In the genomic region with DNA sequence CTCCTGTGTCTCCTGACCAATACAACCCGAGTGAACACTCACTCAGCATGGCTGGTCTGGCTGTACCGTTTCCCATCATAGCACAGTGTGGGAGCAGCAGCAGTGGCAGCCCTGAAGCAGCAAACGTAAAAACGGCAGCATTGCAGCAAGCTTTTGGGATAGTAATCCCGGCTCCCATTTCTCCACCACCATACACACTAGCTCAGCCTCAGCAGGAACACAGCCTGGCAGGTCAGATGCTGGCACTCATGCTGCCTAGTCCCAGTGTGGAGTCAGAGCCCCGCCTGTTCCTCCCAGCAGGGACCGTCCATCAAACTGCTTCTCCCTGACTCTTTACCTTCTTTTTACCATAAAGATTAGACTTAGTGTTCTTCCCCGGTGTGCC, we compare ENCODE assay signal across 20 mouse cellular contexts. TPM values are rescaled to one million over a fixed set of nuclear protein-coding genes. Genes with fewer than 3 reads are reported as not detected.
DNase-seq lines count a peak whose midpoint lies in the region; ATAC-seq lines count a peak whose summit lies in the region.
"Had no signal": no experiment of that assay in that cellular context is flagged by ENCODE, and none has a peak within 500 bp of the region (broad histone marks: within the 10 kb centered on the region; RNA-seq: fewer than 3 reads in every experiment).

No protein-coding gene starts in this region.

- no peak for DNase-seq in frontal cortex, postnatal 25 days (ENCODE audit: low spot score in 2 of 2)
- peak; percentile 51 for DNase-seq in cerebellum, adult 9-10 months
- DNase-seq in retina, postnatal 1 day = no peak
- DNase-seq in lung, postnatal 10 days = no peak
- DNase-seq: adrenal gland, postnatal 25 days; kidney, adult 8-10 months; kidney, postnatal 4 days; layer of hippocampus, postnatal 36 days had no signal

- no peaks in the 10 kb centered on the region for H3K27me3 ChIP-seq in hindbrain, embryonic 12.5 days
- no peaks in the 10 kb centered on the region for H3K27me3 ChIP-seq in midbrain, embryonic 15.5 days (replicated peaks)
- H3K27me3 ChIP-seq in heart, embryonic 11.5 days (ENCODE audit: control insufficient read depth, insufficient read depth, low read length) = no peaks in the 10 kb centered on the region
- H3K27me3 ChIP-seq: heart, embryonic 15.5 days; liver, embryonic 12.5 days; lung, embryonic 15.5 days had no signal

- no peak overlapping the region for H3K4me2 ChIP-seq in hindbrain, embryonic 12.5 days (replicated peaks)
- no peak overlapping the region for H3K4me2 ChIP-seq in midbrain, embryonic 15.5 days
- no peak overlapping the region for H3K4me2 ChIP-seq in heart, embryonic 11.5 days
- H3K4me2 ChIP-seq: heart, embryonic 15.5 days; liver, embryonic 12.5 days; lung, embryonic 15.5 days had no signal

- H3K36me3 ChIP-seq in hindbrain, embryonic 12.5 days = peaks cover 60% of the 10 kb centered on the region
- peaks cover 25% of the 10 kb centered on the region for H3K36me3 ChIP-seq in midbrain, embryonic 15.5 days (replicated peaks)
- peaks cover 29% of the 10 kb centered on the region for H3K36me3 ChIP-seq in heart, embryonic 11.5 days (ENCODE audit: control insufficient read depth, insufficient read depth, low read length)

- peak; percentile 47 for ATAC-seq in frontal cortex, adult (ENCODE audit: low TSS enrichment)
- ATAC-seq in hindbrain, embryonic 12.5 days (ENCODE audit: low FRiP score) = 0 out of 2 replicates have a peak, but pooled peaks have one; percentile 52
- ATAC-seq in midbrain, embryonic 15.5 days (replicated peaks) = no peak; the same call in 1 of the 2 replicates
- no peak for ATAC-seq in heart, embryonic 11.5 days (replicated peaks; ENCODE audit: insufficient number of reproducible peaks, low FRiP score, low TSS enrichment)

- no peak overlapping the region for H3K4me3 ChIP-seq in hindbrain, embryonic 12.5 days
- H3K4me3 ChIP-seq in midbrain, embryonic 15.5 days = no peak overlapping the region
- H3K4me3 ChIP-seq in heart, embryonic 11.5 days (ENCODE audit: low read depth, low read length) = no peak overlapping the region
- H3K4me3 ChIP-seq: embryonic facial prominence, embryonic 10.5 days; erythroblast, embryonic 14.5 days; heart, embryonic 15.5 days; limb, embryonic 10.5 days; liver, embryonic 12.5 days; lung, embryonic 15.5 days; myocyte had no signal

- no peak overlapping the region for H3K9ac ChIP-seq in hindbrain, embryonic 12.5 days
- H3K9ac ChIP-seq in midbrain, embryonic 15.5 days = no peak overlapping the region
- H3K9ac ChIP-seq in heart, embryonic 11.5 days (ENCODE audit: low read depth, low read length) = no peak overlapping the region
- H3K9ac ChIP-seq: heart, embryonic 15.5 days; liver, embryonic 12.5 days; lung, embryonic 15.5 days had no signal

- H3K4me1 ChIP-seq in hindbrain, embryonic 12.5 days = peaks cover 16% of the 10 kb centered on the region
- peaks cover 9% of the 10 kb centered on the region; the same call in 1 of the 2 replicates for H3K4me1 ChIP-seq in midbrain, embryonic 15.5 days
- no peaks in the 10 kb centered on the region for H3K4me1 ChIP-seq in heart, embryonic 11.5 days (ENCODE audit: control insufficient read depth, insufficient read depth, low read length)
- H3K4me1 ChIP-seq: heart, embryonic 15.5 days; liver, embryonic 12.5 days; lung, embryonic 15.5 days had no signal

- H3K27ac ChIP-seq in hindbrain, embryonic 12.5 days = peak overlapping the region; percentile 76
- H3K27ac ChIP-seq in midbrain, embryonic 15.5 days = peak overlapping the region; percentile 65
- no peak overlapping the region for H3K27ac ChIP-seq in heart, embryonic 11.5 days (ENCODE audit: low read depth, low read length)
- H3K27ac ChIP-seq: embryonic facial prominence, embryonic 10.5 days; heart, embryonic 15.5 days; limb, embryonic 10.5 days; liver, embryonic 12.5 days; lung, embryonic 15.5 days had no signal

- WGBS in hindbrain, embryonic 12.5 days = 50% methylated on average over 8 of the region's 8 CpGs
- WGBS in midbrain, embryonic 15.5 days = 58% methylated on average over 8 of the region's 8 CpGs
- WGBS in heart, embryonic 11.5 days (ENCODE audit: insufficient replicate concordance) = 81% methylated on average over 8 of the region's 8 CpGs

- no peaks in the 10 kb centered on the region for H3K9me3 ChIP-seq in hindbrain, embryonic 12.5 days (replicated peaks)
- no peaks in the 10 kb centered on the region for H3K9me3 ChIP-seq in midbrain, embryonic 15.5 days
- no peaks in the 10 kb centered on the region for H3K9me3 ChIP-seq in heart, embryonic 11.5 days (replicated peaks; ENCODE audit: control insufficient read depth, low read length)
- H3K9me3 ChIP-seq: embryonic facial prominence, embryonic 10.5 days; G1E; heart, embryonic 15.5 days; limb, embryonic 10.5 days; liver, embryonic 12.5 days; lung, embryonic 15.5 days had no signal

RNA-seq across cellular contexts. Expression of gene Stac3, which starts 10.4 kb away (rescaled TPM):
- 2.2 and 4.8 TPM in 2 replicates for polyA plus RNA-seq in hindbrain, embryonic 12.5 days (2016; fragmentation: Nextera tagmentation; extraction: Ambion mirVana)
- 1.4 and 2.4 TPM in 2 replicates for polyA plus RNA-seq in midbrain, embryonic 15.5 days (2015; fragmentation: Nextera tagmentation; extraction: Ambion mirVana)
- 0.24 and 0.30 TPM in 2 replicates for polyA plus RNA-seq in heart, embryonic 11.5 days (2014; fragmentation: Nextera tagmentation; extraction: Ambion mirVana)

RNA-seq across cellular contexts. Expression of gene Ndufa4l2, which starts 23.6 kb away (rescaled TPM):
- polyA plus RNA-seq in hindbrain, embryonic 12.5 days (2016; fragmentation: Nextera tagmentation; extraction: Ambion mirVana) = 7.7 and 8.4 TPM in 2 replicates
- polyA plus RNA-seq in midbrain, embryonic 15.5 days (2015; fragmentation: Nextera tagmentation; extraction: Ambion mirVana) = 22.1 and 23.1 TPM in 2 replicates
- 10.1 and 13.9 TPM in 2 replicates for polyA plus RNA-seq in heart, embryonic 11.5 days (2014; fragmentation: Nextera tagmentation; extraction: Ambion mirVana)

RNA-seq across cellular contexts. Expression of gene Shmt2, which starts 31.1 kb away (rescaled TPM):
- 67.1 and 67.5 TPM in 2 replicates for polyA plus RNA-seq in hindbrain, embryonic 12.5 days (2016; fragmentation: Nextera tagmentation; extraction: Ambion mirVana)
- 49.4 and 50.7 TPM in 2 replicates for polyA plus RNA-seq in midbrain, embryonic 15.5 days (2015; fragmentation: Nextera tagmentation; extraction: Ambion mirVana)
- 71.3 and 82.7 TPM in 2 replicates for polyA plus RNA-seq in heart, embryonic 11.5 days (2014; fragmentation: Nextera tagmentation; extraction: Ambion mirVana)

RNA-seq across cellular contexts. Expression of gene Nxph4, which starts 43.2 kb away (rescaled TPM):
- polyA plus RNA-seq in hindbrain, embryonic 12.5 days (2016; fragmentation: Nextera tagmentation; extraction: Ambion mirVana) = 101 and 109 TPM in 2 replicates
- 93.7 and 114 TPM in 2 replicates for polyA plus RNA-seq in midbrain, embryonic 15.5 days (2015; fragmentation: Nextera tagmentation; extraction: Ambion mirVana)
- 0.21 and 0.33 TPM in 2 replicates for polyA plus RNA-seq in heart, embryonic 11.5 days (2014; fragmentation: Nextera tagmentation; extraction: Ambion mirVana)
- polyA plus RNA-seq: erythroblast, embryonic 14.5 days had no signal

Comparison
In these comparisons a context has a peak if more than half of its experiments do, and no peak if none do; other contexts are left out.
1. ATAC-seq: peak in frontal cortex, adult (single experiment) and hindbrain, embryonic 12.5 days (single experiment); none in midbrain, embryonic 15.5 days (single experiment) and heart, embryonic 11.5 days (single experiment).